Mouse (Mus musculus) lung, postnatal 0 days (tissue): Measurements from ENCODE around the gene Ada.

Experiments
- CTCF ChIP-seq: IDR thresholded peaks from 2 replicates; pipeline ENCODE4 v1.5.1; 2016; ENCODE audit warnings: antibody characterized with exemption, mild to moderate bottlenecking
- EP300 ChIP-seq: IDR thresholded peaks from 2 replicates; pipeline ENCODE4 v1.6.1; 2016; ENCODE audit warnings: antibody characterized with exemption, mild to moderate bottlenecking, control low read depth

DNA sequence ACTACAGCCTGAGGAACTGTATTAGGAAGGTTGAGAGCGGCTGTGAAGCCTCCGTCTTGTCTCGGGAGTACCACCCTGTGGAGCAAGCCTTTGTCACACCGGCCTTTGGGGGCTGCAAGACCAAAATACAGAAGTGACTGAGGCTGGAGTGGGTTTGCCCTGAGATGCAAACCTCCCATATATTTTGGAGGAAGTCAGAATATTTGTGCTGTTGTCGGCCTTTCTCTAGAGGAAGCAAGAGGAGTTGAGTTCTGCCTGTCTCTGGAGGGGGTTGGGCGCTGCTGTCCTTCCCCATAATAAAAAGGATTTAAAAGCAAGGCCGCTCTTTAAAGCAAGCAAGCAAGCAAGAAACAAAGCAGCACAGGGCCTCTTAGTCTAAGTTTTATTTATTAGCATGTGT is 11.4 kb upstream of the Ada start:
- no peak for TF ChIP-seq CTCF
- no peak for TF ChIP-seq EP300
